Mouse (Mus musculus) retina, adult 2 months (tissue): ENCODE measurements around the gene Cacna1c.
"Not testable (repeated sequence)": the region's sequence is repeated elsewhere in the genome, so short reads cannot be mapped to it uniquely, and the experiment has no call there.

Experiments
- DNase-seq: peaks from one replicate; pipeline ENCODE4 v3.0.0-alpha.2; 2012; ENCODE audit warnings: low read depth, low spot score

The Cacna1c gene

DNA sequence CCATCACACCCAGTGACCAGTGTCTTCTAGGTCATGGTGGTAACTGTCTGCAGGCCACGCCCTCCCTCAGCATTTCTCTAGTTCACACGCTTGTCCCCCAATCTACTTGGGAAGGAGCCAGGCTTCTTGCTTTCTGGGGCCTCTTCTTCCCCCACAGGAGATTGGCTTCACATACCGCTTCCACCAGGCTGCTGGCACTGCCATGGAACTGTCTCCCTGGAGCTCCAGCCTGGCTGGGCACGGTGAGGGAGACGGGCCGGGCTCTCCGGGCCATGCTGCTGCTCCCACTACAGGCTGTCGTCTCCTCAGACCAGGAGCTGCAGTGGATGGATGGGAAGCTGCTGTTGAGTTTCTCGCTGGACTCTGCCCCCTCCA is 600.5 kb downstream of the Cacna1c start:
- DNase-seq, result no peak

- DNase-seq, result no peak
These were observed 601.2 kb downstream of the Cacna1c start for GRCm38 (mm10) chr6:118594833-118595680.

GRCm38 (mm10) chr6:118594070-118594469 is 602.1 kb downstream of the Cacna1c start:
- DNase-seq, result no peak

GRCm38 (mm10) chr6:118593377-118594061 is 602.7 kb downstream of the Cacna1c start:
- no peak for DNase-seq

DNA sequence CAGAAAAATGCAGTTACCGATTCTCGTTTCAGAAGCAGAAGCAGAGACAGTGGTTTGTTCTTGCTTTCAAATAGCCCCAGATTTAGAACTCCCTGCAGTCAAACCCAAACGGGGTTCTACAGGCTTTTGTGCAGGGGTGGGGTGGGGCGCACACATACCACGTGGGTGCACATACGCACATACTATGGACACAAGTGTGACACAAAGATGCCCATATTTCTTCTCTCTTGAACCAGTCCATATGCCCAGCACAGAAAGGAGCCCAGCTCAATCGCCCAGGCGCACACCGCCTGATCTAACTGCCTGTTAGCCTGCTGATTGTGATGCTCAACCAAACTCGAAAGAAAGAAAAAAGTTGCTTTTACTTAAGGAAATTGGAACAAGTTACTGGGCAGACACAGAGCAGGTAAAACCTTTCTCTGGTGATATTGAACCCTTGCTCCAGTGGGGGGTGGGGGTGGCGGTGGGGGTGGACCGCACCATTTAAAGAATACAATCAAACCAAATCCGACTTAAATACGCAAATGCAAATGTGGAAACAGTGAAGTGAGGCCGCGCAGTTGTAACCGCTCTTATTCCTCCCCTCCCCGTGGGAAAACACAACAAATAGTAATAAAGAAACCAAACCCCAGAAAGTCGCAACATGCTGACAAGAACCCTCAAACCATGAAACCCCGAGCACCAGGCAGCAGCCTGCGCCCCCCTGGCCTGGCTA is 603.4 kb downstream of the Cacna1c start:
- DNase-seq, result no peak

DNA sequence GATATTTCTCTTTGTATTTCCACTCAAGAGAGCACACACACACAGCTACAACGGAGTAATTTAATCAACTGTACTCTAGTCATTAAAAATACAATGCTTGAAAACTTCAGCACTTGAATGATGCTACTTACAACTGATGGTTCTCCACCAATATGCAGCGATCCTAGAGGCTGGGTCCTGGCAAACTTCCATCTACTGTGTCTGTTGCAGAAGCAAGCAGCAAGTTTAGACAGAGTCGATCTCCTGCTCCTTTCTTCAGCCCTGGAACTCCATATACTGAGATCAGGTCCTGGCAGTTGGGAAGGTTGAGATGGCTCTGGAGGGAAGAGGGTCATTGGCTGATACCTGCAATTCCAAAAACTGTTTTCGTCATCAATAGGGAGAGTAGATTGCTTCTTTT is 617.5 kb downstream of the Cacna1c start:
- not testable (repeated sequence) for DNase-seq

- no peak for DNase-seq
These were observed 621.9 kb downstream of the Cacna1c start for GRCm38 (mm10) chr6:118574351-118574750.

DNA sequence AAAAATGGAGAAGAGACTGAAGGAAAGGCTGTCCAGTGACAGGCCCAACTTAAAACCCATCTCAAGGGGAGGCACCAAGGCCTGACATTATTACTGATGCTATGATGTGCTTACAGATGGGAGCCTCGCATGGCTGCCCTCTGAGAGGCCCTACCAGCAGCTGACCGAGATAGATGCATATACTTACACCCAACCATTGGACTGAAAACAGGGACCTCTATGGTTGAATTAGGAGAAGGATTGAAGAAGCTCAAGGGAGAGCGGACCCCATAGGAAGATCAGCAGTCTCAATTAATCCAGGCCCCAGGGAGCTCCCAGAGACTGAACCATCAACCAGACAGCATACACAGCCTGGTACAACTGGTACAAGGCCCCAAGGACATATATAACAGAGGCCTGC is 628.4 kb downstream of the Cacna1c start:
- no peak for DNase-seq

DNA sequence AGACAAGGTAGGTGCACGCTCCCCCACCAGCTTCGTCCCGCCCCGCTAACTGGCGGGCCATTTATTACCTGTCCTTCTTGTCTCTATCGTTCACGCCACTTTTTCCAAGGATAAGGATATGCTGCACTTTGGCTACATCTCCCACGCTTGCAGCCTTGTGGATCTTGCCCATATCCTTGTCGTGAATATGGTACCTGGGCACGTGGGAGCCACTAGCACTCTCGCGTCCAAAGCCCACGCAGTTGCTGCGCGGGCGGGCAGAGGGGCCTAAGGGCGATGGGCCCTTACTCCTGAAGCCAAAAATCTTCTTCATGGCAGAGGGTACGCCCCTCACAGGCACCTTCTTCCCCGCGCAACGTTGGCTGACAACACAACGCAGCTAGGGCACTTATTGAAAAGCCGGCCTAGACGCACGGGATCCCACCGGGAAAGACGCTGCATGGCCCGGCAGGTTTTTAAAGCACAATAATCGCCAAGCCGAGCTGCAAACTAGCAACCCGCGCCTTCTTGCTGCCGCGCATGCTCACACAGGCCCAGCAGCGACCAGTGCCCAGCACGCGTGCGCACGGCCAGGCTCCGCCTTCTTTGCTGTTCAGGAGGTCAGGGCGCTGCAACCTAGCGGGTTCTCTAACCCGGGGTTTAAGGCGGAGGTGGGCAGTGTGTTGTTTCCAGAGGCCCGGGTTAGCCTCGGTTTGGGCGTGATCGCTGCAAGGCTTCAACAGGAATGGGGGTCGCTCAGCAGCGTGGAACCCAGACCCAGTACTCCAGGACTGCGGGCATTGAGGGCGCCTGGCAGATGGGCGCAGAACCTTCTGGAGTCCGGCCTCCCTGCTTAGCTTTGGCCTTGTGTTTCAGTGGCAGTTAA is 634.2 kb downstream of the Cacna1c start, which contains the start of gene Ankrd26:
TSS of gene Ankrd26 (minus strand) at position 482 of the 865 bp plus-strand sequence.
- peak; percentile 82 for DNase-seq

- DNase-seq, result no peak
These were observed 635.0 kb downstream of the Cacna1c start for GRCm38 (mm10) chr6:118561225-118561624.

DNA sequence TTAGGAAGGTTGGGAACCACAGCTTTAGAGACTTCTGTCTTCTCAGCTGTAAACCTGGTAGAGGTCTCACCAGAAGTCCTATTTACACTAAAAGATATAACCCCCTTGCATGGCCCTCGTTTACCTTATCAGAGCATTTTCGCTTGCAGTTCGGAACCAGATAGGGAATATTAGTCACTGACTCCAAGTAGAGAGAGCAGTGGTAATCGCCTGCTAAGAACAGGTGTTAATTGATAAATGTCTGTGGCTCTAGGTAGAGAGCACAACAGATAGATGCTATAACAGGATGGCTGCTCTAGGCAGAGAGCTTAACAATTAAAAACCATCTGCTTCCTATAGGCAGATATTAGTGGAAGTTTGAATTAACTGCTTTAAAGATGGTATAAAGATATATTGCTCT is 657.6 kb downstream of the Cacna1c start:
- no peak for DNase-seq
